Mouse (Mus musculus) cerebellum, adult (tissue): Measurements from ENCODE around the gene Mtmr3.

Experiments
- ATAC-seq: cut with Nextera tagmentation; 2 replicates; pipeline ENCODE4 v1.9.2; 2017; ENCODE audit warnings: mild to moderate bottlenecking, moderate library complexity, mixed read lengths; ENCODE audit not compliant: insufficient number of reproducible peaks, low FRiP score, low TSS enrichment

Gene Mtmr3

DNA sequence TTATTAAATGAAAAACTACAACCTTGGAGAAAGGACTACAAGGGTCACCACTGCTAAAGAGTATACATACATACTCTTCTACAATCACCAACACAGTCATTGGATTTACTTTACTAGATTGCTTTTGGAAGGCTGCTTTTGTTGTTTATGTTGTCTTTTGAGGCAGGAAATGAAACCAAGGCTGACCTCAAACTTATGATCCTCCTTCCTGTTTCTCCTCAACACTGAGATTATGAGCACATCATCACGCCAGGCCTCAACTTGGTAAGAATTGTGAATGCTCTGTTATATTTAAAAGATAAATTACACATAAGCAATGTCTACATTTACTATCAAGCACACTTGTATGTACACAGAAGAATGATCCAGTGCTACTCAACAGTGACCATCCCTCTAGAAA lies 58.0 kb downstream of the Mtmr3 start:
- ATAC-seq: no peak

- no peak for ATAC-seq
Observed at GRCm38 (mm10) chr11:4527132-4527531, 67.5 kb downstream of the Mtmr3 start.

DNA sequence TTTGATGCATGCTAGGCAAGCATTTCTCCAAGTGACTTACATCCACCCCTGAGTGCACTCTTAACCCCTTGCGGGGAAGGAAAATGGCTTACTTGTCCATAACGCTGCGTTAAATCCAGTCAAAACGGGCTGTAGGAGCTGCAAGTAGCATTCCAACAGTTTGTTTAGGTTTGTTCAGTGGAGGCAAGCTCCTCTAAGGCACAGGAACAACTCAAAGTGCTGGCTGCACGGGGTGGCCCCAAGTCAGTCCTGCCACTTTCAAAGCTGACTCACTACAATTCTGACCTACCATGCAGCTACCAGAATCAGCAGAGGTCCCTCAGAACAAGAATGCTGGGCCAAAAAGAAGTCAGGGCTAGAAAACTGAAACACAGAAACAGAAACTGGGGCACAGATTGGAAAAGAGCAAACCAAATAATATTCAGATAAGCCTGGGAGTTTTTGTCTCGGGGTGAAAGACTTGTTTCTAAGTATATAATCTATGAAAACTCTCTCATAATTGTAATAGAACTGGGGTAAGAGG lies 72.5 kb downstream of the Mtmr3 start:
- no peak for ATAC-seq

- no peak for ATAC-seq
Observed at GRCm38 (mm10) chr11:4518981-4519380, 75.7 kb downstream of the Mtmr3 start.

GRCm38 (mm10) chr11:4507421-4507820 lies 87.2 kb downstream of the Mtmr3 start:
- ATAC-seq: no peak

DNA sequence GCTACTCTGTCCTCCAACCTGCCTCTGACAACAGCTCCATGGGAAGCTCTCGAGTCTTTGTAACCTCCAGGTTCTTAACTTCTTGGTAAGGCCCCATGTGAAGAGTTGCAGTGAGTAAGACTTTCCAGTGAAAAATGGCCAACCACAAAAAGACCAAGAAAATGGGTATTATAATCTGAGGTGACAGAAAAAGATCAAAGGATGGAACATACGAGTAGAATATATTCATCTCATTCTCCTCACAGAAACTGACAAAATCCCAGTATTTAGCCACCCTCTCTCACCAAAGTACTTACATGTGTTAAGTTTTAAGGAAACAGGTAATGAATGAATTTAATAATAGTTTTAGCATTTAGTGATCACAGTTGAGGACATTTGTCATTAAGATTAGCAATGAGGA lies 88.2 kb downstream of the Mtmr3 start:
- ATAC-seq: no peak

DNA sequence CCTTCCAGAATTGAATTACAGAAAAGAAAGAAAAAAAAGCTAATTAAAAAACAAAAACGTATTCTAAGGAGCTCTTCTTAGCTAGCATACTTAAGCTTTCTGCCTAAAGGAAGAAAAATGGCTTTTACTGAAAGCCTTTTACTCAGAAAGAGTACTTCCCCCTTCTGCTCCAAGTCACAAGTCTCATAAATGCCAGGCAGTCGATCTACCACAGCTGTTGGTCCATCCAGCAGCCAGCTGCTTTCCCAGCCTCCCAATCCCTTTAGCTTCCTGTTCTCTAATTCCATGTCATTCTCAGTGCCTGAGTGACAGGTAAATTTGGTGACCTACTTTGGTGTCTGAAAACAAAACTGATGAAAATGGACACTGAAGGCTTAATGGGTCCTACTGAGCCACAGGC lies 92.5 kb downstream of the Mtmr3 start:
- ATAC-seq: no peak

DNA sequence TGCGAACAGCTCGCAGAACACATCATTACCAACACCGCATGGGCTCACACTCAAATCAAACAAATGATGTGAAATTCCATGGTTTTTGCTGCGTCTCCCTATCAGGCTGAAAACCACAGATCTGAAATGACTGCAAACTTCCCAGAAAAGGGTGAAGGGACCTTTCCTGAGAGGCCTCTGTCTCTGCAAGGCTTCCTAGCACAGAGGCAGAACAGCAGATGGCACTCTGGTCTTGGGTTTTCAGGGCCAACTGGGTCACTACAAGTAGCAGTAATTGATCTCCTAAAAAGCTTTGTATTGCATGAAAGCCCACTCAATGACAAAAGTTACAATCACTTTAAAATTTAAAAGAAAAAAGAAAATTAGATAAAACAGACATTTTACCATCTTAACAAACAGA lies 93.8 kb downstream of the Mtmr3 start:
- ATAC-seq: no peak

DNA sequence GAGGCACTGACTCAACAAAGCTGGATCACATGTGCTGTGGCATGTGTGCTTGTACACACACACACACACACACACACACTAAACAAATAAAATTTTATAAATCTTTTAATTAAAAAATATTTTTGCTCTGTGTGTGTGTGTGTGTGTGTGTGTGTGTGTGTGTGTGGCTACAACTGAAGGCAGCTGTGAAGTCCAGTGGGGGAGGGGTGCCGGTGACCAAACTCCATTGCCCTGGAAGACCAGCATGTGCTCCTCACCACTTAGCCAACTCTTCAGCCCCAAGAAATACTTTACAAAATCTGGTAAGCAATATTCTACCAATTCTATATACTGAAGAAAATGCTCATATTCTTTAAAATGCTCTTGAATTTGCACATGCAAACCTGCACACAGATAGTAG lies 94.4 kb downstream of the Mtmr3 start:
- no peak for ATAC-seq

GRCm38 (mm10) chr11:4499456-4499855 lies 95.2 kb downstream of the Mtmr3 start:
- no peak for ATAC-seq

GRCm38 (mm10) chr11:4498774-4499173 lies 95.9 kb downstream of the Mtmr3 start:
- ATAC-seq: no peak

DNA sequence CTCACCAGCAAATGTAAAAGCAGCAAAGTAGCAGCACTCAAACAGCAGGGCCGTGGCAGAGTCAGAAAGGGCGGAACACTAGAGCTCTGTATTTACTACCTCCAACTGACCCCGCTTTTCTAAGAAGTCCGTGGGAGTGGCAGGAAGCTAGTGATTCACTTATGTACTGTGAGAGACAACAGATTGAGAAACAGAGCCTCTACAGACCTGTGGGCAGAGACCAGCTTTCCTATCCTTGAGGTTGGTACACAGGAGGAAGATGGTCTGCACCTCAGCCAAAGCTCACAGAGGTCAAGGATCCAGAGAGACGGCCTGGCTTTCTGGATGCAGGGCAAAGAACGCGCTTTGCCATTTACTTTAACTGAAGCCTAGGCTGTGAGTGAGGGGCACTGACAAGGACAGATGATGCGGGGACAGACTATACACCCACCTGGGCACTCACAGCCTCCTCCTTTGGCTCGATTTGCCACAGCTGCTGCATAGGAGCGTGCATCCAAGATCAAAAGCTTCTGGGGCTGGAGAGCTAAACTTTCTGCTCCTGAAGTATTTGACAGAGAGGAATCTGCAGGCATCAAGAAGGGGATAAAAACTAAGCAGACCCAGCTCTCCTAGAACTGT lies 97.1 kb downstream of the Mtmr3 start:
- no peak for ATAC-seq

DNA sequence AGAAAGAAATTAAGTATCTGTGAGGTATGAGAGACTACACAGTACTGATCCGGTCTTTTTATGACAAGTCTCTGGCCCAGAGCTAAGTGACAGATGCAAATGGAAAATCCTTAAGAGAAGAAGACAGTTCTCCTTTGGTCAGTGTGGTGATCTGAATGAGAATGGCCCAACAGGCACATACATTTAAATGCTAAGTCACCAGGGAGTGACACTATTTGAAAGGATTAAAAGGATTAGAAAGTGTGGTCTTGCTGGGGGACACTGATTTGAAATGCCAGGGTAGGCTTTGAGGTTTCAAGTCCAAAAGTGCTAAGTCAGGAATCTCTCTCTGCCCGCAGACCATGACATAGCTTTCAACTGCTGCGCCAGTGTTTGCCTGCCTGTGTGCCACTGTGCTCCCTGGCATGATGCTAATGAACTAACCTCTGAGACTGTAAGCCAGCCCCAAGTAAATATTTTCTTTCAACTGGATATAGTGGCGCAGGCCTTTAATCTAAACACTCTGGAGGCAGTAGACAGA lies 99.6 kb downstream of the Mtmr3 start:
- no peak for ATAC-seq

- no peak for ATAC-seq
Observed at GRCm38 (mm10) chr11:4489207-4489606, 105.5 kb downstream of the Mtmr3 start.

DNA sequence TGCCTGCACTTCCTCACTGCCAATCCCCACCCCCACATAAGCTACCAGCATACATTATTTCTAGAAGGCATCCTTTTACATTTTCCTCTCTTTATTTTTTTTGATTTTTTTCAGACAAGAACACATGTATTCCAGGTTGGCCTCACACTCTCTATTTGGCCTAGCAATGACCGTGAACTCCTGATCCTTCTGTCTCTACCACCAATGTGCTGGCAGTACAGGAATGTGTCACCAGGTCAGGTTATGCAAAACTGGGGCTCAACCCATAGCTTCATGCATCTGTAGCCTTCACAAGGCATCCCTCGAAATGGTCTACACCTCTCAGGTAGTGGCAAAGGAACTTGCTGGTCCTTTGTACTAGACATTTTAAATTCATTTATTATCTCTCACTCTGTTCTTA lies 105.9 kb downstream of the Mtmr3 start:
- ATAC-seq: no peak

DNA sequence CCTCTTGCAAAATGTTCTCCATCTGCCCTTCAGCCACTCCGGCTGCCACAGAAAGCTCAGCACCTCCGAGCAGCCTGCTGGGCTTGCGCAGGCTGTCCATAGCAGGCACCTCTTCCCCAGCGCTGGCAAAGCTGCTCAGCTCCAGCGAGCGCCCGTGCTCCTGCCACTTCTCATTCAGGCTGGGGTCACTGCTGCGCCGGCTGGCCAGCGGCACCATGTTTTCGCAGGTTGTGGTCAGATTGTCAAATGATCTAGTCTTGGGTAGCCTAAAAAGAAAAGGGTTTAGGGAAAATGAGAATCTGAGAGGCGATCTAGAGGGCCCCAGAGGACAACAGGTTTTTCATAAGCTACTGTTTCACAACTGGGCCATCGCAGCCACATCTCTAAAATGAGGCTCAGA lies 106.3 kb downstream of the Mtmr3 start:
- ATAC-seq: no peak

DNA sequence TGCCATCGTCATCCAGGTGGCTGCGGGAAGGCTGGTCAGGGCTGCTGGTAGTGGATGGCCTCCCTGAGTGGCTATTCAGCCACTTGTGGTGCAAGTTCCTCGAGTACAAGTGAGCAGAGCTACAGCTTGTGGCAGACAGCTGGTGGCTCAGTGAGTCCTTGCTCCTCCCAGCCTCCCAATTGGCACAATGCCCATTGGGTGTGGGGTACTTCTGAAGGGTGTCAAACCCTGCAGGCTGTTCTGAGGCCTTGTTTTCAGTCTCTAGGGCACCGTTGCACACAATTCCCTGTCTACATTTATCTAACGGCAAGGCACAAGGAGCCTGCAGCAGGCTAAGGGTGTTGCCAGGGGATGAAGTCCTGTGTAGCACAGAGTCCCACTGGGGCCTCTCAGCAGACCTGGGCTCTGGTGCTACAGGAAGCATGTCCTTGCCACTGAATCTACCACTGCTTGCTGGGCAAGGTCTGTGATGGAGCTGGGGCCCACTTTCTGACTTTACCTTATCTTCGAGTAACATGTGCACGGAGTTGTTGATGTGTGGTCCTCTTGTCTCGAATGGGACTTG lies 107.2 kb downstream of the Mtmr3 start:
- 0 out of 2 replicates have a peak, but pooled peaks have one; percentile 15 for ATAC-seq

DNA sequence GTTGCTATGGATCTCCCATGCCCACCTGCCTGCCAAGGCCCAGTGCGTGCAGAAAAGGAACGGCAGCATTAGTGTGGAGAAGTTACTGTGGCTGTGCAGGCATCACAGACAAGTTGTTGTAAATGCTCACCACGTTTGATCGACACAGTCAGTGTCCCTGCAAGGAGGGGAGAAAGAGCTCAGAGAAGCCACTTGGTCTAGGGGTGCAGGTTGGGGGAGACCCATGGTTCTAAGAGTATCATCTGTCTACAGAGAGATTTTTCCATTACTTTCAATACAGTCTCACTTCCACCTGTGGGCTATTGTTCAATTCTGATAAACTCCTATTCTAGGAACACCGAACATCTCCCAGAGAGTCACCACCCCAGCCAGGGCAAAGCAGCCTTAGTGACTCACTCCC lies 110.1 kb downstream of the Mtmr3 start:
- no peak for ATAC-seq

DNA sequence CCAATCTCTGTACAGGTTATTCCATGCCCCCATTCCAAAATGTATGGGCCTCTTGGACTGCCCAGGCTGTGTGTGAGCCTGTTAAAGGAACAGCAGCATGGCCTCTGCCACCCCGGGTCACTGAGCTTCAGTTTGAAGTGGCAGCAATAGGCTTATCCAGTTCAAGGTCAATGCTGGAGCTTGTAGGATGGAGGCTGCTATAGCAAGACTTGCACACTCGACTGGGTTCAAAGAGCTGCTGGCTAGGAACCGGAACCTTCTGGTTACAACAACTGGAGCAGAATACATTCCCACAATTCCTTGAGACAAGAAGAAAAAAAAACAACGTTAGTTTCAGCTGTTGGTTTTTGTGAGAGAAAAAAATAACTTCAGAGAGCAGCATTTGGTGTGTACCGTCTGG lies 112.0 kb downstream of the Mtmr3 start:
- ATAC-seq: no peak

DNA sequence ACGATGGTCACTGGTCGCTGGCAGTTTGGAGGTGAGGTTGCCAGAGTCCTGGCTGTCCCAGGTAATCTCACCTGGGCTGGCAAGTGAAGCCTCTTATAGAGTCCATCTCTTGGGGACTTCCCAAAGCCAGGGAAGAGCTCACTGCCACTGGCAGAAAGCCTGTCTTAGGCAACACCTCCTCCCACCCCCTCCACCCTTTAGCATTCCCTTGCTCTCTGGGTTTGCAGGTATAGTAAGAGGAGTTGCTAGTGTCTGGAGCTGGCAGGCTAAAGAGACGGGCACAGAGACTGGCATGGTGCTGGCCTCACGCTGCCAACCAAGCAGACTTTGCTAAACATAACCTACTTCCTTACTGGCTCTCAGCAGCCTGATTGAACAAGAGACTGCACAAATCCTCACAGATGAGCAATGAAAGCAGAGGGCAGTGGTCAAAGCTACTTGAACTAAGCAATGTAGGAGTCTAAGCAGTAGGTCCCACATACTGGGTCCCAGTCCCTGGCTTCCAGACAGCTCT lies 118.4 kb downstream of the Mtmr3 start:
- no peak for ATAC-seq

- no peak for ATAC-seq
Observed at GRCm38 (mm10) chr11:4472464-4473179, 122.0 kb downstream of the Mtmr3 start.
